Mouse (Mus musculus) kidney, embryonic 16.5 days (tissue): ENCODE data around the gene Lrmda. TPM values are rescaled to one million over a fixed set of nuclear protein-coding genes. Genes with fewer than 3 reads are reported as not detected.

Source experiments
- ATAC-seq: fragments of 200-750 bp; cut with Nextera tagmentation; 2 replicates; pipeline ENCODE4 v1.8.0; 2017; ENCODE audit warnings: moderate TSS enrichment; ENCODE audit not compliant: low FRiP score, low TSS enrichment
- H3K27ac ChIP-seq: fragments of 300-500 bp; sonication (generic); 2 replicates; pipeline ENCODE4 v1.5.1; 2014; ENCODE audit warnings: low read length
- H3K27me3 ChIP-seq: fragments of 300-500 bp; sonication (generic); 2 replicates; pipeline ENCODE4 v1.6.1; 2014; ENCODE audit warnings: low read length, control low read depth, mixed read lengths; ENCODE audit not compliant: insufficient read depth
- H3K36me3 ChIP-seq: fragments of 300-500 bp; sonication (generic); 2 replicates; pipeline ENCODE4 v1.6.1; 2014; ENCODE audit warnings: low read length, control low read depth, mixed read lengths; ENCODE audit not compliant: insufficient read depth
- H3K4me1 ChIP-seq: fragments of 300-500 bp; sonication (generic); 2 replicates; pipeline ENCODE4 v1.6.1; 2014; ENCODE audit warnings: low read length, control low read depth, mixed read lengths; ENCODE audit not compliant: insufficient read depth
- H3K4me2 ChIP-seq: fragments of 300-500 bp; sonication (generic); replicated peaks from 2 replicates; pipeline ENCODE4 v1.6.1; 2014; ENCODE audit warnings: low read depth, low read length
- H3K4me3 ChIP-seq: fragments of 300-500 bp; sonication (generic); 2 replicates; pipeline ENCODE4 v1.5.1; 2014; ENCODE audit warnings: mild to moderate bottlenecking, low read length
- H3K9ac ChIP-seq: fragments of 300-500 bp; sonication (generic); replicated peaks from 2 replicates; pipeline ENCODE4 v1.6.1; 2014; ENCODE audit warnings: low read length
- H3K9me3 ChIP-seq: fragments of 300-500 bp; sonication (generic); 2 replicates; pipeline ENCODE4 v1.6.1; 2016; ENCODE audit warnings: low read length, control low read depth
- WGBS: fragments of 180-500 bp; shearing (Covaris S2); extraction: QIAGEN DNeasy Blood & Tissue Kit; methylation state at CpG from one replicate; pipeline ENCODE4 v1.1.7; 2014; 5-methylcytosine and 5-hydroxymethylcytosine counted together
- polyA plus RNA-seq: library from polyadenylated mRNA; unstranded; fragments of >200 nt; fragmentation: Nextera tagmentation; extraction: Ambion mirVana; gene quantifications from 2 replicates; pipeline ENCODE4 v1.2.1, GENCODE M21; 2015

The Lrmda gene
- polyA plus RNA-seq, 1 experiment from 2014 or later = 0.76 TPM

DNA sequence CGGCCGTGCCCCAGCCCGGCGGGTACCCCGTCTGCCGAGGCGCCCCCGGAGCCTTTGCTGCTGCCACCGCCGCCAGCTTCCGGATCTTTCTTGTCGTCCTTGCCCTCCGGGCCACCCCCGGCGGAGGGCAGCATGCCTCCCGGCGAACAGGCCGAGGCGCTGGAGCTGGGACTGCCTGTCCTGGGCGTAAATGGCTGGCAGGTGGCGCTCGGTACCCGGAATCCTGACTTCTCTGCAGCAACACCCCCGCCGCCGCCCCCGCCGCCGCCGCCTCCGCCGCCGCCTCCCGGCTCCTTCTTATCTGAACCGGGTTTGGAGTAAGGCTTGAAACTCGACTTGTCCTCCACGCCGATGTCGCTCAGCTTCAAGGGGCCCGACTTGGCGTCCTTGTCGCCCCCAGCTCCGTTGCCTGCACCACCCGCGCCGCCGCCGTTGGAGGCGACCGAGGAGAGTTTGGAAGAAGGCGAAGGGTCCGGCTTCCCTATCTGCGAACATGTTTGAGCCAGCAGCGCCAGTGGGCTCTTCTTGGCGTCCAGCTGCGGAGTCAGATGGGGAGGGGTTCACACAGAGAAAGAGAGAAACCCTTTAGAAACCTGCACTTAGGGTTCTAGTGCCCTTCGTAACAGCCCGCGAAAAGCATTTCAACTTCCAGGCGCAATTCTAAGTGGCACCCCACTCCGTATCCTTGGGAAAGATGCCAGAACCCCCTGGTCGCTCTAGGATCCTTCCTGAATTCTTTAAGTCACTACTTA lies 33.4 kb upstream of the Lrmda start:
- Histone ChIP-seq H3K27ac (peak overlapping the region; percentile 98), H3K9me3 (no peaks in the 10 kb centered on the region), H3K4me1 (peaks cover 16% of the 10 kb centered on the region; the same call in 1 of the 2 replicates), H3K4me2 (peak overlapping the region; percentile 66), H3K36me3 (peaks cover 17% of the 10 kb centered on the region), H3K4me3 (peak overlapping the region; percentile 78), H3K27me3 (no peaks in the 10 kb centered on the region), H3K9ac (peak overlapping the region; percentile 85)
- no peak for ATAC-seq
- WGBS = under 1% methylated on average over 62 of the region's 62 CpGs

DNA sequence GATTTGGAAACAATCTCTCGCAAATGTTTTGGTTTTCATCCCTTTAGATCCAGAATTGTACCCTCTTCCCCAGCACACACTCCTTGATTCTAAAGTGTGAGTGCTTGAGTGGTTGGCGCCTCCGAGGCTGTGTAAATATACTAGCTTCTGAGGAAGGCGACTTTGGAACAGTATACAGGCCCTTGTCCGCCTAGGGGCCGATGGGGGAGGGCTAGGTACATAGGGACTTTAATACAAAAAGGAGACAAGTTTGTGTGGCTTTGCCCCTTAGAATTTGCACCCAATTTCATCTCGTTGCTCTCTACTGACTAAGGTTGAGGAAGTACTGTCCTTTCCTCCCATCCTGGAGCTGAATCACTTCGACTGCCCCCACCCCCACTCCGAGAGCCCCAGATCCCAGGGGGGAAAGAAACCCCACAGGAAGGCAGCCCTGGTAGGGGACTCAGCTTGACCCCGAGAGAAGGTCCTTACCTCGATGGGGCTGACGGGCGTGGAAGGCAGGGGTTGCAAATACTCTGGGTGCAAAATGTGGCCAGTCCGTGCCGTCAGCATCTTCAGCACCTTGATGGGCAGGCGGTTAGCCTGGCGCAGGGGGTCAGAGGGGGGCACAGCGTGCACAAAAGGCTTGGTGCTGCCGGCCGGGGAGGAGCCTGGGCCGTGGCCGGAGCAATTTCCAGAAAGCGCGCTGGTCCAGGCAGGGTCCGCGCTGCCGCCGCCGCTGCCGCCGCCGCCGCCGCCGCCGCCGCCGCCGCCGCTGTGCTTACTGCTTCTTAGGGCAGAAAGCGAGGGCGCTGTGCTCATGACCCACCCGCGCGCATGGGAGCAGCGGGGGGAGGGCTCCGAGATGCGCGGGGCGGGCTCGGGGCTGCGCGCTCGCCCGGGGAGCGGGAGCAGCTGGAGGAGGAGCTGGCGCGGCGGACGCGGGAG lies 32.5 kb upstream of the Lrmda start:
- Histone ChIP-seq H3K9ac (peak overlapping the region; percentile 85), H3K4me2 (peak overlapping the region; percentile 66), H3K4me1 (peaks cover 17% of the 10 kb centered on the region; the same call in 1 of the 2 replicates), H3K27me3 (no peaks in the 10 kb centered on the region), H3K36me3 (peaks cover 17% of the 10 kb centered on the region), H3K9me3 (no peaks in the 10 kb centered on the region), H3K27ac (peak overlapping the region; percentile 98), H3K4me3 (peak overlapping the region; percentile 78)
- peak; percentile 14 for ATAC-seq
- under 1% methylated on average over 36 of the region's 61 CpGs for WGBS

DNA sequence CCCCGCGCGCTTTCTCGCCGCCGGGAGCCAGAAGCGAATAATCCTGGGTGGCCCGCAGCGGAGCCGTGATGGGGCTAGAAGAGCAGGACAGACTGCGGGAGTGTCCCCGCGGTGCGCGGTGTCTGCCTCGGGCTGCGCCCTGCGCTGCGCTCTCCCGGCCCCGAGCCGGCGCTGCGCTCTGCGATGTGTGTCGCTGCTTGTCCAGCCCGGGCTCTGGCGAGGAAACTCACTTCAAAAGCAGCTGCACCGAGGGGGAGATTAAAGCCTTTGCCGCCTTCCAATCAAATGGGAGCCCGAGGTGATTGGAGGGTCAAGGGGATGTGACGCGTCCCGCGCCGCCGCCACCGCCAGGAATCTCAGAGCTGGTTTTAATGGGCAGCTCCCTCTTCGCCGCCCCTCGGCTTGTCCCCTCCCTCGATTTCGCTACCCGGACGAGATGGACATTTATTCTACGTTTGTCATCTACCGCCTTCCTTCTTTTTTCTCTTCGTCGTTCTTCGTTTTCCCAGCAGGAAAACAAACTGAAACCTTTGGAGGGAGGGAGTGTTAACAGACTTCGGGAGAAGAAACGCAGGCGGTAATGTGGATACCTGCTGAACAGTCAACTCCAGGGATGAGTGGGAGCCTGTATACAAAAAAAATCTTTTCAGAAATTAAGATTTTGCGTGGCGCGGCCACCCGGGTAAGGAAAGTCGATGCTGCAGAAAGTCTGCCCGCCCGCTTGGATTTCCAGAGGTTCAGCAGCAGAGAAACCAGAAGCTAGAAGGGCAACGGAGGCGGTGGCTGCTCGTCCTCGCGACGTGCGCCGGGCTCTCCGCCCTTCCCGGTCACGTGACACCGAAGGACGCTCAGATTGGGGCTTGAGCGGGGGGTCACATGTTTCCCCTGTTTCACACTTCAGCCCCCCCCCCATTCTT lies 31.6 kb upstream of the Lrmda start:
- Histone ChIP-seq H3K36me3 (peaks cover 17% of the 10 kb centered on the region), H3K4me3 (peak overlapping the region; percentile 78), H3K9ac (peak overlapping the region; percentile 91), H3K4me2 (peak overlapping the region; percentile 90), H3K27ac (peak overlapping the region; percentile 98), H3K9me3 (no peaks in the 10 kb centered on the region), H3K4me1 (peaks cover 20% of the 10 kb centered on the region), H3K27me3 (no peaks in the 10 kb centered on the region)
- ATAC-seq = peak; percentile 81
- WGBS = under 1% methylated on average over 74 of the region's 74 CpGs

DNA sequence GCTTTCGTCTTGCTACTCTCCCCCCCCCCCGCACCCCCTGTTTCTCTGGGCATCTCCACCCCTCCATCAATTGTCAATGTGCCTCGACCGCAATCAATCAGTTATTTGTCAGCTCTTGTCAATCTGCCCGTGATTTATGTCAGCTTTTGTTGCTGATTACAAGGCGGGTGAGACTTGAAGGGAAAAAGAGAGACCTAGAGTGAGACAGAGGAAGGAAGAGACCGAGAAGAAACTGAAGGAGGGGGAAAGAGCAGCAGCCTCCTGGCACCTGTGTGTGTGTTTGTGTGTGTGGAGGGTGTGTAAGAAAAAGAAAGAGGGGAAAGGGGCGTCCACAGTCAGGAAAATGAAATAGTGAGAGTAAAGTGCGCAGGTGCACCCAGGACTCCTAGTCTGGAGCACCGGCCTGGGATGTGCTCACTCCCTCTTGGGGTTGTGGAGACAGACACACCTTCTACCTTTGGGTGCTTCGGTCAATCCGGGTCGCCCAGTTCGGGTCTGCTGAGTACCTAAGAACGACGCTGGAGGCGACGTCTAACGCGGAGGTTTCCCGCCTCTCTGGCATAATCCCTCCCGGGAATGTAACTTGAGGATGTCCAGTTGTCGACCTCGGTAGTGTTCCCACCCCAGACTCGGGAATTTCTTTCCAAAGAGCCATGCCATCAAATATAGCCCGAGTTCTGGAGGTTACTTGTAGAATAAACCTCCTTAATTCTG lies 30.8 kb upstream of the Lrmda start:
- Histone ChIP-seq H3K27ac (peak overlapping the region; percentile 98), H3K4me2 (peak overlapping the region; percentile 90), H3K27me3 (no peaks in the 10 kb centered on the region), H3K9ac (peak overlapping the region; percentile 91), H3K4me3 (peak overlapping the region; percentile 78), H3K4me1 (peaks cover 26% of the 10 kb centered on the region), H3K36me3 (peaks cover 17% of the 10 kb centered on the region), H3K9me3 (no peaks in the 10 kb centered on the region)
- no peak for ATAC-seq
- under 1% methylated on average over 26 of the region's 26 CpGs for WGBS

DNA sequence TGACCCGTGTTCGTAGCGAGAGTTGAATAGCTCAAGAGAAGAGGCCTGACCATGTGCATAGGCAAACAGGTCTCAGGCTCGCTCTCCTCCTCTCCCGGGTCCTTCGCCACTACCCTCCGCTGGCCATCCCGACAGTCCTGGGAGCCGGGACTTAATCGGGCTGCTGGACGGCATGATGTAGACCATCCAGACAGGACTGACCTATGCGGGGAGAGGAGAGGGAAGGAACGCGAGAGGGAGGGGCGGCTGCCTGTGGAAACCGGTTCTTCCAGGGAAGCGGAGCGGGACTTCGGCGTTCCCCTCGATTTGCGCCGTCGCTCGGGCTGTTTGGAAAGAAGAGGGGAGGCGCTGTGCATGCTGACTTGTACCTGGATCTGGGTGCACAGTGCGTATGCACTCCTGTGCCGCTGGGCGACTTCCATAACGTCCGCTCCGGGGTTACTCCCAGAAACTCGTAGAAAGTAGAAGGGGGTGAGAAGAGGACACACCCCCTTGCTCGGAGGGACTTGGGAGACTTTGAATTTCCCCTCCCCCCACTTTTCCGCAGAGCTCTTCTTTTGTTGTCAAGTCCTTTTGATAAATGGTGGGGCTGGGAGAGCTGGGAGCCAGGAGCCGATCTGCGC lies 30.1 kb upstream of the Lrmda start, which contains the start of gene Zfp503:
Gene Zfp503 (minus strand): TSS at position 311 of the 623 bp plus-strand sequence.
- peak; percentile 46 for ATAC-seq
- under 1% methylated on average over 35 of the region's 37 CpGs for WGBS
- Histone ChIP-seq H3K27ac (peak within 1 kb of the TSS; percentile 98), H3K4me1 (peaks cover 32% of the 10 kb centered on the region), H3K27me3 (no peaks in the 10 kb centered on the region), H3K36me3 (peaks cover 16% of the 10 kb centered on the region), H3K9me3 (no peaks in the 10 kb centered on the region), H3K9ac (peak within 1 kb of the TSS; percentile 91), H3K4me2 (peak within 1 kb of the TSS; percentile 90), H3K4me3 (peak within 1 kb of the TSS; percentile 78)

DNA sequence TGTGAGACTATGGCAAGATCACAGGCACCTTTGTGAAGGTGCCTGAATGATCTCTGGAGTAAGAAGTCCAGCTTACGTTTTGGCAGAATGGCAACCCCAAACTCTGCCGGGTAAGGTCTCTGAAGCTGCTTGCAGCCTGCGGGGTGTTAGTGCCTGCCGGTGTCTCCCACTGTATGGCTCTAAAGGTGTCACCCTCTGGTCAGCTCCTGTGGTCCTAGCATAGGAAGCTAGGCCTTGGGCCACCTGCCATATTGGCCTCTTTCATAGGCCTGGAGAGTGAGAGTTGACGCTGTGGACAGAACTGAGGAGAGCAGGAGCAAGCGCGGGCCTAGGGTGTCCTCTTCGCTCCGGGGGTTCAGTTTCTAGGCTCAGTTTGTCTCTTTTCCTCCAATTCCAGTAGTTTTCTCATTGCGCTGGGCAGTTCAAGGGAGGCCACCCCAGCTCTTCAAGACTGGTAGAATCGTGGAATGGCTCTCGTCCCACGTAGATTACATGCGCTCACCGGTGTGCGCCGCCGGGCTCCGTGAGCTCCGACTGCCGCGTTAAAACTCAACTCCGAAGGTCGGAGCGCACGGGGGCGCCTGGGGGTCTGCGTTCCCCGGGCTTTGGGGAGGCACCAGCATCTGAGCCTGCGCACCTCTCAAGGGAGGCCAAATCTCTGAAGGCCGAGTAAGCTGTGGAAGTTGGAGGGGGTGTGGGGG lies 29.0 kb upstream of the Lrmda start:
- peaks cover 5% of the 10 kb centered on the region for H3K36me3 ChIP-seq
- H3K27me3 ChIP-seq = no peaks in the 10 kb centered on the region
- H3K9ac ChIP-seq = peak overlapping the region; percentile 91
- peak overlapping the region; percentile 98 for H3K27ac ChIP-seq
- peak overlapping the region; percentile 90 for H3K4me2 ChIP-seq
- H3K9me3 ChIP-seq = no peaks in the 10 kb centered on the region
- H3K4me1 ChIP-seq = peaks cover 35% of the 10 kb centered on the region
- ATAC-seq = no peak
- peak overlapping the region; percentile 78 for H3K4me3 ChIP-seq
- whole genome bisulfite sequencing = 2% methylated on average over 31 of the region's 31 CpGs

DNA sequence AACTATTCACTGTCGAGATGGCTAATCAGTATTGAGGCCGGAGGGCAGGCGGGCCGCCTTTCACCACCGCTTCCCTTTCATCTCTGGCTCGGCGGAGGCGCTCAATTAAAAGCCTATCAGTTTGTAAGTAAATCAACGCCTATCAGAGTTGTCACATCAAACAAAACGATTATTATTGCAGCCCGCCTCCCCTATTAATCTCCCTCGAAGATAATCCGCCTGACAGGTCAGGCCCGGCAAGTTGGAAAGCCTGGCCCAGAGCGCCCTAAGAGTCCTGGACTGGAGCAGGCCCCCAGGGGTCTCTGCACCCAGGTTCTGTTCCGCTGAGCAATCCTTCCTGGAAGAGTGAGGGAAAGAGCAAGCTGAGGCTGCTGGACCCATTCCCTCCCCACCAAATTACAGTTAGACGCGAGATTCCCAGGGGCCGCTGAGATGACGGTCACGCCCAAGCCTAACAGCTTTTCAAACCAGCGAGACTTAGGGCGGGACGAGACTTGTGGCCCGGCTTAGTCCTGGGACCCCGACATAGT lies 28.2 kb upstream of the Lrmda start:
- H3K9ac ChIP-seq = peak overlapping the region; percentile 91
- H3K27me3 ChIP-seq = no peaks in the 10 kb centered on the region
- no peaks in the 10 kb centered on the region for H3K36me3 ChIP-seq
- H3K9me3 ChIP-seq = no peaks in the 10 kb centered on the region
- peak overlapping the region; percentile 90 for H3K4me2 ChIP-seq
- H3K4me1 ChIP-seq = peaks cover 38% of the 10 kb centered on the region
- 4% methylated on average over 26 of the region's 26 CpGs for WGBS
- peak overlapping the region; percentile 98 for H3K27ac ChIP-seq
- H3K4me3 ChIP-seq = peak overlapping the region; percentile 78
- ATAC-seq = peak; percentile 11; the same call in 1 of the 2 replicates

DNA sequence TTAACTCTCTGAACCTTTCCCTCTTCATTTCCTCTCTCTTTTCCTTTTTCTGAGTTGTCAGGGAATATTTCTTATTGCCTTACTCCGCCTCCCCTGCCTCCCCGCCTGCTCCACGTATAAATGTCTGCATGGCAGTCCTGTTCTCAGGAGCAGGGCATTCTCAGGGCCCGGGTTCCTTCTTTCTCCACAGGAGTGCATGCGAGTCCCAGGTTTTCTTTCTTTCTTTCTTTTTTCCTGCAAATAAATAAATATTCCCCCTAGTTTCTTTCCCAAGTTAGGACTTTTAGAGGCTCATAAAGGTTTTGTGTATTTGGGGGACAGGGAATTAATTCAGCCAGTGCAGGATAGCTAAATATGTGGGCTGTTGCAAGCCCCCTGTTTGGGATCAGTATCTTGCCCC lies 27.7 kb upstream of the Lrmda start:
- peak overlapping the region; percentile 91 for H3K9ac ChIP-seq
- 26% methylated on average over 5 of the region's 5 CpGs for WGBS
- no peak for ATAC-seq
- no peaks in the 10 kb centered on the region for H3K27me3 ChIP-seq
- peak overlapping the region; percentile 98 for H3K27ac ChIP-seq
- H3K4me1 ChIP-seq = peaks cover 38% of the 10 kb centered on the region
- H3K4me3 ChIP-seq = peak overlapping the region; percentile 78
- H3K4me2 ChIP-seq = peak overlapping the region; percentile 90
- no peaks in the 10 kb centered on the region for H3K9me3 ChIP-seq
- no peaks in the 10 kb centered on the region for H3K36me3 ChIP-seq
